ENCODE assay signal across 8 mouse cellular contexts in genomic region chr16:10542698-10543365, GRCm38 (mm10). TPM values are rescaled to one million over a fixed set of nuclear protein-coding genes. Genes with fewer than 3 reads are reported as not detected.
A peak's percentile ranks its signal among the peaks of the same experiment; 100 is the strongest.
DNase-seq lines count a peak whose midpoint lies in the region; ATAC-seq lines count a peak whose summit lies in the region.

Gene Dexi, minus strand, starts transcription at chr16:10543054.

- peak; percentile 94 for ATAC-seq in erythroblast, adult 5-6 weeks (replicated peaks; ENCODE audit: low FRiP score, poor library complexity, severe bottlenecking)
- ATAC-seq in kidney, embryonic 15.5 days (replicated peaks; ENCODE audit: low FRiP score): peak; percentile 94
- ATAC-seq in monocyte, adult 5-6 weeks (replicated peaks; ENCODE audit: insufficient number of reproducible peaks, low FRiP score, low TSS enrichment, poor library complexity, severe bottlenecking): peak; percentile 90

- H3K9me3 ChIP-seq in heart, embryonic 10.5 days: no peaks in the 10 kb centered on the region
- H3K9me3 ChIP-seq in kidney, embryonic 15.5 days (replicated peaks): no peaks in the 10 kb centered on the region

- H3K27me3 ChIP-seq in heart, embryonic 10.5 days (ENCODE audit: insufficient read depth, poor library complexity, severe bottlenecking): no peaks in the 10 kb centered on the region
- no peaks in the 10 kb centered on the region for H3K27me3 ChIP-seq in kidney, embryonic 15.5 days

- peak within 1 kb of the TSS; percentile 90 for H3K9ac ChIP-seq in kidney, embryonic 15.5 days

- peak within 1 kb of the TSS; percentile 93 for H3K27ac ChIP-seq in heart, embryonic 10.5 days
- peak within 1 kb of the TSS; percentile 90 for H3K27ac ChIP-seq in kidney, embryonic 15.5 days

- WGBS in heart, embryonic 10.5 days: under 1% methylated on average over 60 of the region's 61 CpGs
- WGBS in kidney, embryonic 15.5 days: under 1% methylated on average over 46 of the region's 61 CpGs

- peak; percentile 94 to 96 for DNase-seq in B cell, adult 2 months
- DNase-seq in brain, adult 2 months (ENCODE audit: low read depth, low spot score): peak; percentile 99
- DNase-seq in heart, embryonic 10.5 days (ENCODE audit: low spot score): peak; percentile 99
- DNase-seq in liver: peak; percentile 96
- DNase-seq in spleen, postnatal 4 days (ENCODE audit: low spot score in 2 of 2): peak; percentile 91 to 93

- H3K36me3 ChIP-seq in heart, embryonic 10.5 days: no peaks in the 10 kb centered on the region; the same call in 1 of the 2 replicates
- H3K36me3 ChIP-seq in kidney, embryonic 15.5 days: no peaks in the 10 kb centered on the region

- peak within 1 kb of the TSS; percentile 88 for H3K4me3 ChIP-seq in heart, embryonic 10.5 days
- H3K4me3 ChIP-seq in kidney, embryonic 15.5 days (replicated peaks): peak within 1 kb of the TSS; percentile 80

- peaks cover 46% of the 10 kb centered on the region for H3K4me1 ChIP-seq in heart, embryonic 10.5 days
- peaks cover 53% of the 10 kb centered on the region for H3K4me1 ChIP-seq in kidney, embryonic 15.5 days

- H3K4me2 ChIP-seq in kidney, embryonic 15.5 days: peak within 1 kb of the TSS; percentile 88

RNA-seq across cellular contexts. Expression of gene Dexi, which starts in this region (rescaled TPM):
- total RNA-seq in erythroblast, adult 5-6 weeks (2015; ENCODE audit: low replicate concordance): 2.5 TPM in 1 of 2 replicates, not detected in the other
- total RNA-seq in erythroblast, adult 5-6 weeks (2017; ENCODE audit: low replicate concordance): 1.4 TPM in 1 of 2 replicates, not detected in the other
- 11.9 and 13.8 TPM in 2 replicates for polyA plus RNA-seq in heart, embryonic 10.5 days (2016; fragmentation: Nextera tagmentation; extraction: Ambion mirVana)
- polyA plus RNA-seq in kidney, embryonic 15.5 days (2015; fragmentation: Nextera tagmentation; extraction: Ambion mirVana): 18.4 and 18.5 TPM in 2 replicates
- total RNA-seq in monocyte, adult 5-6 weeks (2017): 4.7 to 11.4 TPM (median 10.3 TPM) in 3 replicates

Comparison
In these comparisons a context has a peak if more than half of its experiments do, and no peak if none do; other contexts are left out.
1. Peak in every context shown above with its lines: DNase-seq, ATAC-seq, H3K4me3 ChIP-seq and H3K27ac ChIP-seq.